Mouse (Mus musculus): Measurements from ENCODE around the gene Itpkb. TPM values are rescaled to one million over a fixed set of nuclear protein-coding genes. Genes with fewer than 3 reads are reported as not detected.

The Itpkb gene
- polyA plus RNA-seq, 1 experiment, result 6.3 TPM

GRCm38 (mm10) chr1:180415064-180415463 lies 84.8 kb downstream of the Itpkb start:
- TF ChIP-seq POLR2A (IDR thresholded peaks at IDR 0.05; ENCODE audit: borderline replicate concordance, extremely low read depth, insufficient read depth, insufficient read length, poor library complexity, severe bottlenecking) (no peak), CTCF (IDR thresholded peaks at IDR 0.05; ENCODE audit: borderline replicate concordance, extremely low read depth, insufficient read depth, insufficient read length) (no peak)
- DNase-seq (ENCODE audit: low read depth), result no peak

- TF ChIP-seq CTCF (IDR thresholded peaks at IDR 0.05; ENCODE audit: borderline replicate concordance, extremely low read depth, insufficient read depth, insufficient read length), result no peak
- TF ChIP-seq POLR2A (IDR thresholded peaks at IDR 0.05; ENCODE audit: borderline replicate concordance, extremely low read depth, insufficient read depth, insufficient read length, poor library complexity, severe bottlenecking), result no peak
- DNase-seq (ENCODE audit: low read depth), result no peak
These were observed 85.6 kb downstream of the Itpkb start for GRCm38 (mm10) chr1:180415836-180416235.

- TF ChIP-seq POLR2A (IDR thresholded peaks at IDR 0.05; ENCODE audit: borderline replicate concordance, extremely low read depth, insufficient read depth, insufficient read length, poor library complexity, severe bottlenecking) (no peak), CTCF (IDR thresholded peaks at IDR 0.05; ENCODE audit: borderline replicate concordance, extremely low read depth, insufficient read depth, insufficient read length) (no peak)
- DNase-seq (ENCODE audit: low read depth), result no peak
These were observed 86.8 kb downstream of the Itpkb start for GRCm38 (mm10) chr1:180417118-180417517.

- DNase-seq (ENCODE audit: low read depth), result no peak
- TF ChIP-seq CTCF (IDR thresholded peaks at IDR 0.05; ENCODE audit: borderline replicate concordance, extremely low read depth, insufficient read depth, insufficient read length) (no peak), POLR2A (IDR thresholded peaks at IDR 0.05; ENCODE audit: borderline replicate concordance, extremely low read depth, insufficient read depth, insufficient read length, poor library complexity, severe bottlenecking) (no peak)
These were observed 88.8 kb downstream of the Itpkb start for GRCm38 (mm10) chr1:180419059-180419458.

GRCm38 (mm10) chr1:180420496-180421164 lies 90.3 kb downstream of the Itpkb start:
- DNase-seq (ENCODE audit: low read depth), result peak; percentile 81

GRCm38 (mm10) chr1:180421165-180421909 lies 91.1 kb downstream of the Itpkb start:
- TF ChIP-seq CTCF (IDR thresholded peaks at IDR 0.05; ENCODE audit: borderline replicate concordance, extremely low read depth, insufficient read depth, insufficient read length) (no peak), POLR2A (IDR thresholded peaks at IDR 0.05; ENCODE audit: borderline replicate concordance, extremely low read depth, insufficient read depth, insufficient read length, poor library complexity, severe bottlenecking) (no peak)
- DNase-seq (ENCODE audit: low read depth), result peak; percentile 12

More at GRCm38 (mm10) chr1:180420496-180421164, 90.3 kb downstream of the Itpkb start:
- TF ChIP-seq POLR2A (IDR thresholded peaks at IDR 0.05; ENCODE audit: borderline replicate concordance, extremely low read depth, insufficient read depth, insufficient read length, poor library complexity, severe bottlenecking), result no peak
- no peak for TF ChIP-seq CTCF (IDR thresholded peaks at IDR 0.05; ENCODE audit: borderline replicate concordance, extremely low read depth, insufficient read depth, insufficient read length)

GRCm38 (mm10) chr1:180422076-180422828 lies 92.0 kb downstream of the Itpkb start:
- TF ChIP-seq POLR2A (IDR thresholded peaks at IDR 0.05; ENCODE audit: borderline replicate concordance, extremely low read depth, insufficient read depth, insufficient read length, poor library complexity, severe bottlenecking), result no peak
- peak; percentile 90 for TF ChIP-seq CTCF (IDR thresholded peaks at IDR 0.05; ENCODE audit: borderline replicate concordance, extremely low read depth, insufficient read depth, insufficient read length)
- peak; percentile 83 for DNase-seq (ENCODE audit: low read depth)

GRCm38 (mm10) chr1:180423008-180423639 lies 92.8 kb downstream of the Itpkb start:
- DNase-seq (ENCODE audit: low read depth), result no peak
- TF ChIP-seq CTCF (IDR thresholded peaks at IDR 0.05; ENCODE audit: borderline replicate concordance, extremely low read depth, insufficient read depth, insufficient read length) (no peak), POLR2A (IDR thresholded peaks at IDR 0.05; ENCODE audit: borderline replicate concordance, extremely low read depth, insufficient read depth, insufficient read length, poor library complexity, severe bottlenecking) (no peak)

- DNase-seq (ENCODE audit: low read depth), result no peak
- TF ChIP-seq POLR2A (IDR thresholded peaks at IDR 0.05; ENCODE audit: borderline replicate concordance, extremely low read depth, insufficient read depth, insufficient read length, poor library complexity, severe bottlenecking) (no peak), CTCF (IDR thresholded peaks at IDR 0.05; ENCODE audit: borderline replicate concordance, extremely low read depth, insufficient read depth, insufficient read length) (no peak)
These were observed 93.6 kb downstream of the Itpkb start for GRCm38 (mm10) chr1:180423931-180424330.

- TF ChIP-seq CTCF (IDR thresholded peaks at IDR 0.05; ENCODE audit: borderline replicate concordance, extremely low read depth, insufficient read depth, insufficient read length), result no peak
- no peak for TF ChIP-seq POLR2A (IDR thresholded peaks at IDR 0.05; ENCODE audit: borderline replicate concordance, extremely low read depth, insufficient read depth, insufficient read length, poor library complexity, severe bottlenecking)
- no peak for DNase-seq (ENCODE audit: low read depth)
These were observed 96.1 kb downstream of the Itpkb start for GRCm38 (mm10) chr1:180426405-180426804.

- no peak for TF ChIP-seq POLR2A (IDR thresholded peaks at IDR 0.05; ENCODE audit: borderline replicate concordance, extremely low read depth, insufficient read depth, insufficient read length, poor library complexity, severe bottlenecking)
- TF ChIP-seq CTCF (IDR thresholded peaks at IDR 0.05; ENCODE audit: borderline replicate concordance, extremely low read depth, insufficient read depth, insufficient read length), result no peak
- peak; percentile 29 for DNase-seq (ENCODE audit: low read depth)
These were observed 97.4 kb downstream of the Itpkb start for GRCm38 (mm10) chr1:180427685-180428084.
